Mouse (Mus musculus) liver, postnatal 0 days (tissue): Measurements from ENCODE around the gene Caskin1.

Experiments used
- CTCF ChIP-seq: sonication (generic); IDR thresholded peaks from 2 replicates; pipeline ENCODE4 v1.5.1; 2016; ENCODE audit warnings: antibody characterized with exemption, low read depth
- EP300 ChIP-seq: IDR thresholded peaks from 2 replicates; pipeline ENCODE4 v1.6.1; 2016; ENCODE audit warnings: antibody characterized with exemption, low read depth, mild to moderate bottlenecking

- TF ChIP-seq CTCF = no peak
- TF ChIP-seq EP300 = no peak
These were observed 56.2 kb downstream of the Caskin1 start for GRCm38 (mm10) chr17:24544613-24545012.
